Comparison of ENCODE assay signal across 16 mouse cellular contexts in the genomic region with DNA sequence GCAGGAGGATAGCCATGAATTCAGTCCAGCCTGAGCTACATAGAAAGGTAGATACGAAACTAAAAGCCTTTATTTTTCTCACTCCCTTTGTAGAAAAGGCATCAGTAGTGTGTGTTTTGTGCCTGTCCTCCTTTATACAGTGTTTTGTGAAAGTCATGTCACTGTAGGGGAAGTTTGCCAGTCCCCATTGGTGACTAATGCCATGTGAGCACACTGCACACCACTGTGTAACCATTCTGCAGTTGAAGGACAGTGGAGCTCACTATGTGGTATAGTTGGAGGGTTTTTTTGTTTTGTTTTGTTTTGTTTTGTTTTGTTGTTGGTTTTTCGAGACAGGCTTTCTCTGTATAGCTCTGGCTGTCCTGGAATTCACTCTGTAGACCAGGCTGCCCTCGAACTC.
"Had no signal": no experiment of that assay in that cellular context is flagged by ENCODE, and none has a peak within 500 bp of the region (broad histone marks: within the 10 kb centered on the region; RNA-seq: fewer than 3 reads in every experiment).

No protein-coding gene starts in this region.

- DNase-seq: heart, postnatal 10 days; heart, postnatal 14 days; heart, postnatal 36 days; heart, postnatal 4 days; kidney, adult 11 months; kidney, adult 18-20 months; kidney, adult 2 months; kidney, adult 8-10 months; kidney, adult 9 months; kidney, postnatal 10 days; kidney, postnatal 14 days; kidney, postnatal 25 days; kidney, postnatal 36 days; kidney, postnatal 4 days; layer of hippocampus, adult 9-11 months; layer of hippocampus, postnatal 36 days had no signal
